Mouse (Mus musculus): ENCODE results near the gene Sema3a. TPM values are rescaled to one million over a fixed set of nuclear protein-coding genes. Genes with fewer than 3 reads are reported as not detected.

Sema3a gene
- polyA plus RNA-seq, 2 experiments: 22.1 to 43.8 TPM

DNA sequence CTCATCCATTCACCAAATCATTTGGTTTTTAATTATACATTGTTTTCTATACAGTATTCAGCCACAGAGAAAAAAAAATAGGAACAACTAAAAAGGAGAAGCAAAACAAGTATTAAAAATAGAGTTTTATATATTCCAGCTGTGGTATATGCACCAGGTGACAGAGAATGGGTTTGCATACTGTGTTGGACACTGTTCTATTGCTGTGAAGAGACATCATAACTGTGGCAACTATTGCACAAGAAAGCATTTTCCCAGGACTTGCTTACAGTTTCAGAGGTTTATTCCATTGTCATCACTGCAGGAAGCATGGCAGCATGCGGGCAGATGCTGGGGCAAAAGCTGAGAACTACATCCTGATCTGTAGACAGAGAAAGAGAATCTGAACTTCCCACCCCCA is 425.7 kb downstream of the Sema3a start:
- Histone ChIP-seq H3K4me2 (replicated peaks; ENCODE audit: low read depth, low read length, severe bottlenecking) (no peak overlapping the region), H3K36me3 (ENCODE audit: control insufficient read depth, insufficient read depth, low read length) (no peaks in the 10 kb centered on the region), H3K27ac (replicated peaks; ENCODE audit: low read depth, low read length) (no peak overlapping the region), H3K4me3 (replicated peaks; ENCODE audit: low read length) (no peak overlapping the region), H3K9ac (ENCODE audit: low read depth, low read length, severe bottlenecking) (no peak overlapping the region), H3K27me3 (ENCODE audit: control insufficient read depth, insufficient read depth, low read length) (no peaks in the 10 kb centered on the region), H3K4me1 (ENCODE audit: control insufficient read depth, insufficient read depth, low read length) (peaks cover 11% of the 10 kb centered on the region; the same call in 1 of the 2 replicates), H3K9me3 (ENCODE audit: control insufficient read depth, low read length) (no peaks in the 10 kb centered on the region)
- TF ChIP-seq POLR2A (IDR thresholded peaks at IDR 0.05; ENCODE audit: borderline replicate concordance, extremely low read depth, insufficient read depth, insufficient read length): no peak
- DNase-seq (ENCODE audit: low spot score) (no peak), ATAC-seq (ENCODE audit: low FRiP score, low read depth) (no peak)
- 100% methylated on average over 1 of the region's 1 CpGs for WGBS

- 70% methylated on average over 4 of the region's 4 CpGs for WGBS
- Histone ChIP-seq H3K36me3 (ENCODE audit: control insufficient read depth, insufficient read depth, low read length) (peaks cover 3% of the 10 kb centered on the region; the same call in 1 of the 2 replicates), H3K4me3 (replicated peaks; ENCODE audit: low read length) (no peak overlapping the region), H3K4me1 (ENCODE audit: control insufficient read depth, insufficient read depth, low read length) (no peaks in the 10 kb centered on the region), H3K4me2 (replicated peaks; ENCODE audit: low read depth, low read length, severe bottlenecking) (no peak overlapping the region), H3K9ac (ENCODE audit: low read depth, low read length, severe bottlenecking) (no peak overlapping the region), H3K27me3 (ENCODE audit: control insufficient read depth, insufficient read depth, low read length) (no peaks in the 10 kb centered on the region), H3K9me3 (ENCODE audit: control insufficient read depth, low read length) (no peaks in the 10 kb centered on the region), H3K27ac (replicated peaks; ENCODE audit: low read depth, low read length) (no peak overlapping the region)
- TF ChIP-seq POLR2A (IDR thresholded peaks at IDR 0.05; ENCODE audit: borderline replicate concordance, extremely low read depth, insufficient read depth, insufficient read length): no peak
- no peak for DNase-seq (ENCODE audit: low spot score)
- no peak for ATAC-seq (ENCODE audit: low FRiP score, low read depth)
Observed at GRCm38 (mm10) chr5:13557257-13557656, 432.0 kb downstream of the Sema3a start.

DNA sequence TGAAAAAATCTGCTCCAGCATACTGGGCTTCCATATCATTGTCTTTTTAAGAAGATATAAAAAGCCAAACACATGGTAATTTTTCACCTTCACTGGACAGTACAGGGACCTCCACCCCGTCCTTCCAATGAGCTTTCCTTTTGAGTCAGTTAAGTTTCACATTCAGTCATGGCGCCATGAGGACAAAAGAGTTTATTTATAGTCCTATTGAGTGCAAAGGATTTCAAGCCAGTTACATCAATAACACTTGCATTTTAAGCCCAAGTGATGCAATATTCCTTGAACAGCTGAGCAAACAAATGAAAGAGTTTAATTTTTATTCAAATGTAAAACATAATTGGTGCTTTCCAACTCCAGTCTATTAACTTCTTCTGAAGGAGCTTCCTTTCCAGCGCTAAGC is 448.7 kb downstream of the Sema3a start:
- no peak overlapping the region for H3K4me3 ChIP-seq (replicated peaks; ENCODE audit: low read length)
- no peak overlapping the region for H3K9ac ChIP-seq (ENCODE audit: low read depth, low read length, severe bottlenecking)
- no peak for DNase-seq (ENCODE audit: low spot score)
- no peak overlapping the region for H3K4me2 ChIP-seq (replicated peaks; ENCODE audit: low read depth, low read length, severe bottlenecking)
- H3K9me3 ChIP-seq (ENCODE audit: control insufficient read depth, low read length): 0 out of 2 replicates have a peak, but pooled peaks cover 3% of the 10 kb centered on the region
- H3K27ac ChIP-seq (replicated peaks; ENCODE audit: low read depth, low read length): no peak overlapping the region
- TF ChIP-seq POLR2A (IDR thresholded peaks at IDR 0.05; ENCODE audit: borderline replicate concordance, extremely low read depth, insufficient read depth, insufficient read length): no peak
- 88% methylated on average over 3 of the region's 3 CpGs for WGBS
- no peaks in the 10 kb centered on the region for H3K4me1 ChIP-seq (ENCODE audit: control insufficient read depth, insufficient read depth, low read length)
- no peak for ATAC-seq (ENCODE audit: low FRiP score, low read depth)
- H3K27me3 ChIP-seq (ENCODE audit: control insufficient read depth, insufficient read depth, low read length): no peaks in the 10 kb centered on the region
- H3K36me3 ChIP-seq (ENCODE audit: control insufficient read depth, insufficient read depth, low read length): peaks cover 8% of the 10 kb centered on the region

DNA sequence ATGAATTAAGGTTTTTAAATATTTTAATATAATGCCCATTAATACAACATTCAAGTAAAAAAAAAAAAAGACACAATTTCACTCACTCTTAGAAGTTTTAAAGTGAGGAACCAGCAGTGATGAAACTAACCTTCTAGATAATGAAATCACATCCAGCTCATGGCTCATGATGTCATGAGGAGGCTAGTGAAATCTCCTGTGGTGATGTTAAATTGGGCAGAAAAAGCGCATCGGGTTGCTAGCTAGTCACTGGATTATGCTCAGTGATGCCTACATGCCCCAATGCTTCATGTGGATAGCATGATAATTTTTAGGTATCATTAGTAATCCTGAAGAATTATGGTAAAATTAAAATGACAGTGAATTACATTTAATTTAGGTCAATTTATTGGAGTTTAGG is 453.9 kb downstream of the Sema3a start:
- no peak overlapping the region for H3K27ac ChIP-seq (replicated peaks; ENCODE audit: low read depth, low read length)
- WGBS: 75% methylated on average over 2 of the region's 2 CpGs
- no peak for TF ChIP-seq POLR2A (IDR thresholded peaks at IDR 0.05; ENCODE audit: borderline replicate concordance, extremely low read depth, insufficient read depth, insufficient read length)
- H3K4me2 ChIP-seq (replicated peaks; ENCODE audit: low read depth, low read length, severe bottlenecking): no peak overlapping the region
- no peak overlapping the region for H3K4me3 ChIP-seq (replicated peaks; ENCODE audit: low read length)
- H3K9ac ChIP-seq (ENCODE audit: low read depth, low read length, severe bottlenecking): no peak overlapping the region
- no peaks in the 10 kb centered on the region for H3K4me1 ChIP-seq (ENCODE audit: control insufficient read depth, insufficient read depth, low read length)
- no peaks in the 10 kb centered on the region for H3K9me3 ChIP-seq (ENCODE audit: control insufficient read depth, low read length)
- H3K36me3 ChIP-seq (ENCODE audit: control insufficient read depth, insufficient read depth, low read length): no peaks in the 10 kb centered on the region
- DNase-seq (ENCODE audit: low spot score) (no peak), ATAC-seq (ENCODE audit: low FRiP score, low read depth) (no peak)
- no peaks in the 10 kb centered on the region for H3K27me3 ChIP-seq (ENCODE audit: control insufficient read depth, insufficient read depth, low read length)

DNA sequence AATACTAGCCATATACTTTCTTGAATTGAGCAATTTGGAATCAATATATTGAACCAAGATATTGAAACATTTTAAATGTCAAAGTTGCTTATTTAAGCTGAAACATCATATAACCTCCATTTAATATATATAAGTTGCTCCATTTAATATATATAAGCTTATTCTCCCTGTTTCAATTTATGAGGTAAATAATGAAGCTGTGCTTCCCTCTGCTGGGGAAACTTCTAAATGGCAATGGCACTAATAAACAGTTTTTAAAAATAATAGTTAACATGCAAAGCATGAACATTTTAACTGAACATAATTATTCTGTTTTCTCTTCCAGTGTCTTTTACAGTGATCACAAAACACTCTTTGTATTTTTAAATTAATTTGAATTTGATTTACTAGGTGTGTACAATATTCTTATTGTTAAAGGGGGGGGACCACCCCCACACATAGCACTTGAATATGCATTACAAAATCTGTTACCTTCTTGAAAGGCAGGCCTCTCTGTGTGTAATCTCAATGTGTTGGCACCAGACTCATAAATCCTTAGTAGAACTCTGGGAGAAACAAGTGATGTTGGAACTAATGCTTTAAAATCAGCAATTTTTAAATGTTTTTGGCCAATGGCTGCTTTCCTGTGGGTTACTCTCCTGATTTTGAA is 460.5 kb downstream of the Sema3a start:
- Histone ChIP-seq H3K9ac (ENCODE audit: low read depth, low read length, severe bottlenecking) (no peak overlapping the region), H3K4me3 (replicated peaks; ENCODE audit: low read length) (no peak overlapping the region), H3K27ac (replicated peaks; ENCODE audit: low read depth, low read length) (no peak overlapping the region), H3K27me3 (ENCODE audit: control insufficient read depth, insufficient read depth, low read length) (no peaks in the 10 kb centered on the region), H3K36me3 (ENCODE audit: control insufficient read depth, insufficient read depth, low read length) (0 out of 2 replicates have a peak, but pooled peaks cover 4% of the 10 kb centered on the region), H3K9me3 (ENCODE audit: control insufficient read depth, low read length) (no peaks in the 10 kb centered on the region), H3K4me1 (ENCODE audit: control insufficient read depth, insufficient read depth, low read length) (no peaks in the 10 kb centered on the region), H3K4me2 (replicated peaks; ENCODE audit: low read depth, low read length, severe bottlenecking) (no peak overlapping the region)
- peak; percentile 50 for DNase-seq (ENCODE audit: low spot score)
- TF ChIP-seq POLR2A (IDR thresholded peaks at IDR 0.05; ENCODE audit: borderline replicate concordance, extremely low read depth, insufficient read depth, insufficient read length): no peak
- ATAC-seq (ENCODE audit: low FRiP score, low read depth): no peak
